Mouse (Mus musculus) liver, adult (tissue): ENCODE results near the gene Ndufaf2.

Experiments
- GATA4 ChIP-seq: IDR thresholded peaks from 2 replicates; pipeline ENCODE4 v1.6.1; 2014; ENCODE audit warnings: mild to moderate bottlenecking, low read length; ENCODE audit not compliant: insufficient replicate concordance

Gene Ndufaf2

GRCm38 (mm10) chr13:108123109-108123723, 35.2 kb downstream of the Ndufaf2 start:
- no peak for TF ChIP-seq GATA4

- no peak for TF ChIP-seq GATA4
Measured at GRCm38 (mm10) chr13:108119411-108120310, 38.8 kb downstream of the Ndufaf2 start.

- TF ChIP-seq GATA4: no peak
Measured at GRCm38 (mm10) chr13:108118188-108118587, 40.2 kb downstream of the Ndufaf2 start.

- TF ChIP-seq GATA4: no peak
Measured at GRCm38 (mm10) chr13:108117654-108118053, 40.8 kb downstream of the Ndufaf2 start.

GRCm38 (mm10) chr13:108114257-108114656, 44.2 kb downstream of the Ndufaf2 start:
- no peak for TF ChIP-seq GATA4

GRCm38 (mm10) chr13:108113536-108113935, 44.9 kb downstream of the Ndufaf2 start:
- TF ChIP-seq GATA4: no peak

- no peak for TF ChIP-seq GATA4
Measured at GRCm38 (mm10) chr13:108110929-108111328, 47.5 kb downstream of the Ndufaf2 start.

GRCm38 (mm10) chr13:108100700-108101099, 57.7 kb downstream of the Ndufaf2 start:
- no peak for TF ChIP-seq GATA4

- no peak for TF ChIP-seq GATA4
Measured at GRCm38 (mm10) chr13:108096446-108096845, 62.0 kb downstream of the Ndufaf2 start.

- no peak for TF ChIP-seq GATA4
Measured at GRCm38 (mm10) chr13:108095617-108096016, 62.8 kb downstream of the Ndufaf2 start.

GRCm38 (mm10) chr13:108094681-108095080, 63.7 kb downstream of the Ndufaf2 start:
- no peak for TF ChIP-seq GATA4

GRCm38 (mm10) chr13:108092290-108092689, 66.1 kb downstream of the Ndufaf2 start:
- TF ChIP-seq GATA4: no peak

GRCm38 (mm10) chr13:108086724-108087123, 71.7 kb downstream of the Ndufaf2 start:
- no peak for TF ChIP-seq GATA4

GRCm38 (mm10) chr13:108086036-108086435, 72.4 kb downstream of the Ndufaf2 start:
- no peak for TF ChIP-seq GATA4

GRCm38 (mm10) chr13:108084086-108084485, 74.3 kb downstream of the Ndufaf2 start:
- no peak for TF ChIP-seq GATA4

- no peak for TF ChIP-seq GATA4
Measured at GRCm38 (mm10) chr13:108077901-108078300, 80.5 kb downstream of the Ndufaf2 start.
